Comparison of ENCODE assay signal across 26 mouse cellular contexts in the genomic region with DNA sequence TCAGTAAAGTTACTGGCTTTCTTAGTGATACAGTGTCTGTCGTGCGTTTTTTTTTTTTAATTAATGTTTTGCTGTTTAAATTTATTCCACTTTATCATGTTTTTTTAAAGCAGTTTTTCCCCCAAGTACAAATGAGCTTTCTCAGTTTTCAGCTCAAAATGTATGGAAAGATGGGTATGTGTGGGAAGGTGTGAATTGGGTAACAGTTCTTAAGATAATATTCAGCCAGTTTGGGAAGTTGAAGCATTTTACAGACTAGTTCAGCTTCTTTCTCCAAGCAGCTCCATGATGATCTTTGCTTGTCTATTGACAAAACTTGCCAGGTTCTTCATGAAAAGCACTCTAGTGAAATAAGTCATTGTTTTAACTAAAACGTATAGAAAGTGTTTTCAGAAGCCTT.
DNase-seq lines count a peak whose midpoint lies in the region; ATAC-seq lines count a peak whose summit lies in the region.
"Had no signal": no experiment of that assay in that cellular context is flagged by ENCODE, and none has a peak within 500 bp of the region (broad histone marks: within the 10 kb centered on the region; RNA-seq: fewer than 3 reads in every experiment).

No protein-coding gene starts in this region.

- H3K9me3 ChIP-seq in forebrain, embryonic 15.5 days, result no peaks in the 10 kb centered on the region
- H3K9me3 ChIP-seq in forebrain, embryonic 12.5 days, result no peaks in the 10 kb centered on the region
- H3K9me3 ChIP-seq: embryonic facial prominence, embryonic 13.5 days; embryonic facial prominence, embryonic 15.5 days; forebrain, embryonic 10.5 days; forebrain, embryonic 13.5 days; G1E had no signal

- H3K9ac ChIP-seq in forebrain, embryonic 15.5 days (replicated peaks), result no peak overlapping the region
- H3K9ac ChIP-seq in forebrain, embryonic 12.5 days, result no peak overlapping the region
- H3K9ac ChIP-seq: embryonic facial prominence, embryonic 13.5 days; embryonic facial prominence, embryonic 15.5 days; forebrain, embryonic 13.5 days had no signal

- no peak for DNase-seq in frontal cortex, postnatal 10 days (ENCODE audit: low spot score in 2 of 2)
- DNase-seq in brain, adult 2 months (ENCODE audit: low read depth, low spot score), result peak; percentile 63
- DNase-seq: adrenal gland, adult 8-10 months; adrenal gland, postnatal 14 days; adrenal gland, postnatal 36 days; B cell, adult 2 months; cerebellum, adult 11 months; cerebellum, adult 18-20 months; cerebellum, adult 8-10 months; cerebellum, adult 9-11 months; cerebellum, postnatal 14 days; cerebellum, postnatal 36 days; embryo, embryonic 11 days had no signal

- WGBS in forebrain, embryonic 15.5 days, result 74% methylated on average over 3 of the region's 3 CpGs
- WGBS in forebrain, embryonic 12.5 days, result 74% methylated on average over 3 of the region's 3 CpGs

- no peaks in the 10 kb centered on the region for H3K36me3 ChIP-seq in forebrain, embryonic 15.5 days
- H3K36me3 ChIP-seq in forebrain, embryonic 12.5 days (replicated peaks), result no peaks in the 10 kb centered on the region
- H3K36me3 ChIP-seq: forebrain, embryonic 10.5 days; G1E had no signal

- peaks cover 13% of the 10 kb centered on the region for H3K4me1 ChIP-seq in forebrain, embryonic 15.5 days
- peaks cover 6% of the 10 kb centered on the region for H3K4me1 ChIP-seq in forebrain, embryonic 12.5 days
- H3K4me1 ChIP-seq: embryonic facial prominence, embryonic 13.5 days; embryonic facial prominence, embryonic 15.5 days had no signal

- no peak overlapping the region for H3K4me2 ChIP-seq in forebrain, embryonic 15.5 days (replicated peaks)
- no peak overlapping the region for H3K4me2 ChIP-seq in forebrain, embryonic 12.5 days
- H3K4me2 ChIP-seq: embryonic facial prominence, embryonic 13.5 days; embryonic facial prominence, embryonic 15.5 days; forebrain, embryonic 13.5 days had no signal

- H3K27me3 ChIP-seq in forebrain, embryonic 15.5 days, result no peaks in the 10 kb centered on the region
- H3K27me3 ChIP-seq in forebrain, embryonic 12.5 days, result no peaks in the 10 kb centered on the region
- H3K27me3 ChIP-seq: CH12.LX; embryonic facial prominence, embryonic 13.5 days; embryonic facial prominence, embryonic 15.5 days; forebrain, embryonic 13.5 days had no signal

- H3K4me3 ChIP-seq in forebrain, embryonic 15.5 days, result no peak overlapping the region
- H3K4me3 ChIP-seq in forebrain, embryonic 12.5 days (replicated peaks), result no peak overlapping the region
- H3K4me3 ChIP-seq: embryonic facial prominence, embryonic 13.5 days; embryonic facial prominence, embryonic 15.5 days; erythroblast, embryonic 14.5 days; forebrain, embryonic 10.5 days; forebrain, embryonic 13.5 days had no signal

- peak overlapping the region; percentile 78; the same call in 1 of the 2 replicates for H3K27ac ChIP-seq in forebrain, embryonic 15.5 days (replicated peaks)
- H3K27ac ChIP-seq in forebrain, embryonic 12.5 days, result no peak overlapping the region
- H3K27ac ChIP-seq: embryonic facial prominence, embryonic 13.5 days; embryonic facial prominence, embryonic 15.5 days; forebrain, embryonic 10.5 days; forebrain, embryonic 13.5 days had no signal

- no peak for ATAC-seq in forebrain, embryonic 15.5 days (replicated peaks)
- no peak for ATAC-seq in forebrain, embryonic 12.5 days (ENCODE audit: low FRiP score)
- peak; percentile 45 for ATAC-seq in frontal cortex, adult (ENCODE audit: low TSS enrichment)
- ATAC-seq: activated CD4-positive, CD25-positive, alpha-beta regulatory T cell, adult 4 months; CD4-positive, CD25-positive, alpha-beta regulatory T cell, adult 4 months; forebrain, embryonic 13.5 days; Patski had no signal
